Mouse (Mus musculus): ENCODE data around the gene Slc22a17.
A peak's percentile ranks its signal among the peaks of the same experiment; 100 is the strongest.
"Not testable (repeated sequence)": the region's sequence is repeated elsewhere in the genome, so short reads cannot be mapped to it uniquely, and the experiment has no call there.

Gene Slc22a17

DNA sequence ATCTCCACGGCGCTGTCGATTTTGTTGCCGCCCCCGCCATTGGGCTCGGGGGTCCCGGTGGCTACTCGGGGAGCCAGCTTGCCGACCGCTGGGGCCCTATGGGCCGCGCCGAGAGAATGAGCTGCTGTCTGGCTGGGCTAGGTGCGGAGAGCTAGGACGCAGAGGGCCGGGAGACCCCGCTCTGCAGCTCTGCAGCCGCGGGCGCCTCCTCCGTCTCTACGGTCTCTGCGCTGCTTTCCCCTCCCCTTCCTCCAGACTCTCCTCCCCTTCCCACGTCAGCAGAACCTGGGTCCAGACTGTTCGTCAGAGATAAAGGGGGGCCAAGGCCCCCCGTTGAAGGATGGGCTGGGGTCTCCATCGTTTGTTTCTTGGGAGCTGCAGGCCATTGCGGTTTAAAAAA lies at the start of gene Slc22a17:
Gene Slc22a17 (minus strand): TSS at position 247 of the 400 bp plus-strand sequence.
- DNase-seq (ENCODE audit: low read depth): peak; percentile 47

DNA sequence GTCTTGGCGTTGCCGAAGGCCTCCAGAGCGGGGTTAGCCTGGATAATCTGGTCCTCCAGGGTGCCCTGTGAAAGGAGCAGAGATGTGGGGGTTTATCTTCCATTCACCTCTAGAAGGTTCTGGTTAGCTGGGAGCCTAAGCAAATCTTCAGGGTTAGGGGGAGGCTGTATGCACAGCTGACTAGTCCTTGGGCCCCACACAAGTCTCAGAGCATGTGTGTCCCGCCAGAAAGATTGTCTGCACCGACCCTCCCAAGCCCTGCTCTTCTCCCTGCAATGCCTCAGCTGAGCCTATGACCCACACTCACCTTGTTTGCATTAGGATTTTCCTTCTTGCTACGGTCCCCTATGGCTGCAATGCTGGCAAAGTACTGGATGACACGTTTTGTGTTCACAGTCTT lies 49.8 kb upstream of the Slc22a17 start:
- DNase-seq (ENCODE audit: low read depth): no peak

- no peak for DNase-seq (ENCODE audit: low read depth)
Measured at GRCm38 (mm10) chr14:54961487-54961886, 48.6 kb upstream of the Slc22a17 start.

DNA sequence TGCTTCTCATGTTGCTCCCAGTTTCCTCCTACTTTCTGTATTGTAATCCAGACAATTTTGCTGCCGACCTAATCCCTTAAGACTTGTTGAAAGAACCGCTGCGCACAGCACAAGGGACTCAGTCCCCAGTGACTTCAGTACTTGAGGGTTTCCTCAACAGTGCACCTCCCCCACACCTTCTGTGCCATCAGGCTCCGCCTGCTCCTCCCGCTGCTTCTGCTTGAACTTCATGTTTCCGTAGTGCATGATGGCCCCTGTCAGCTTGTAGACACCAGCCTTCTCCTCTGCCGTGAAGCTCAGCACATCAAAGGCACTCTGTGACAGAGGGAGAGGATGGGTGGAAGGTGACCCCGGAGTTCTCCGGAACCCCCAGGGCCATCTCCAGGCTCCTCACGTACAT lies 47.8 kb upstream of the Slc22a17 start:
- peak; percentile 7 for DNase-seq (ENCODE audit: low read depth)

DNA sequence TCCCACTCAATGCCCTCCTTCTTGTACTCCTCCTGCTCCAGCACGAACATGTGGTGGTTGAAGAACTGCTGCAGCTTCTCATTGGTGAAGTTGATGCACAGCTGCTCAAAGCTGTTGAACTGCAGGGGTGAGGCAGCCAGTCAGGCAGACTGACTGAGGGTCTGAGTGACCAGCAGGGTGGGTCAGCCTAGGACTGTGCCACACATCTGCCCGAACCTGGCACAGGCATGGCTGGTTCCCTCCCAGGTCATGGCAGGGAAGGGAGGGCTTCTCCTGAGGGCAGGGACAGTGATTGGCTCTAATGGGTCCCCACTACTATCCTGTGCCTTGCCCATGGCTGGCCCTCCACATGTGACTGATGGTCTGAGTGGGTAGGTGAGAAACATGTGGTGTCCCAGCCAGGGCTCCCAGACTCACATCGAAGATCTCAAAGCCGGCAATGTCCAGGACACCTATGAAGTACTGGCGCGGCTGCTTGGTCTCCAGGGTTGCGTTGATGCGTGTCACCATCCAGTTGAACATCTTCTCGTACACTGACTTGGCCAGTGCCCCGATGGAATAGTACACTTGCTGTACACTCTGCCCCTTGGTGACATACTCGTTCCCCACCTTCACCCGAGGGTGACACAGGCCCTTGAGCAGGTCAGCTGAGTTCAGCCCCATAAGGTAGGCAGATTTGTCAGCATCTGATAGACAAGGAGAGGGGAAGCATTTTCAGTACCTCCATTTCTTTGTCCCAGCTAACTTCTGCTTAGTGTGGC lies 47.1 kb upstream of the Slc22a17 start:
- DNase-seq (ENCODE audit: low read depth): not testable (repeated sequence)

- no peak for DNase-seq (ENCODE audit: low read depth)
Measured at GRCm38 (mm10) chr14:54959197-54959596, 46.3 kb upstream of the Slc22a17 start.

GRCm38 (mm10) chr14:54958503-54958902 lies 45.6 kb upstream of the Slc22a17 start:
- DNase-seq (ENCODE audit: low read depth): no peak

DNA sequence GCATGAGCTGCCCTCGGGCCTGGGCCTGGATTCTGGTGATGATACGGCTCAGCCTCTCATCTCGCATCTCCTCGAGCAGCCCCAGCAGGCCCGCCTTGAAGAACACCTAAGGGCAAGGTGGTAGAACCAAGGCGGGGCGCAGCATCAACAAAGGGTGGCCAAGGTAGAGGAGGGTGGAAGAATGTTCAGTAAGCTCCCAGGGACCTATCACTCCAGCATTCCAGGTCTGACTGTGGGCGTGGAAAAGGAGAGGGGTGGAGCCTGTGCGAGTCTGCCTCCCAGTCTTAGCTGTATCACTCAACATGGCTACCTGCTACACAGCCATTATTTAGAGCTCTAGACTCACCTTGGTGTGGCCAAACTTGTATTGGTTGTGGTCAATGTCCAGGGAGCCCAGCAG lies 43.6 kb upstream of the Slc22a17 start:
- no peak for DNase-seq (ENCODE audit: low read depth)

DNA sequence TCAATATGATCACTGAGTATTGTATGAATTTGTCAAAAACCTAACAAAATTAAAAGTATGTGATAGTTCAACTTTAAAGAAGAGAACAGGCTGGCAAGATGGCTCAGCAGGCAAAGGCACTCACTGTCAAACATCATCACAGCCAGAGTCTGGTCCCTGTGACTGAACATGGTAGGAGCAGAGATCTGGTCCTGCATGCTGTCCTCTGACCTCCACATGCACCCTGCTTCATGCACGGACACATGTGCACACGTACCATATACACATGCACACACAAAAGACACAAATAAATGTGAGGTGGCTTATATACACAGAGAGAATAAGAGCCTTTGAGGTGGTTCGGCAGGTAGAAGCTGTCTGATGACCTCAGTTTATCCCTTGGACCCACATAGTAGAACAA lies 42.5 kb upstream of the Slc22a17 start:
- no peak for DNase-seq (ENCODE audit: low read depth)

GRCm38 (mm10) chr14:54954474-54954873 lies 41.5 kb upstream of the Slc22a17 start:
- DNase-seq (ENCODE audit: low read depth): no peak

GRCm38 (mm10) chr14:54953664-54954206 lies 40.8 kb upstream of the Slc22a17 start:
- DNase-seq (ENCODE audit: low read depth): no peak

- DNase-seq (ENCODE audit: low read depth): no peak
Measured at GRCm38 (mm10) chr14:54951587-54951986, 38.7 kb upstream of the Slc22a17 start.

DNA sequence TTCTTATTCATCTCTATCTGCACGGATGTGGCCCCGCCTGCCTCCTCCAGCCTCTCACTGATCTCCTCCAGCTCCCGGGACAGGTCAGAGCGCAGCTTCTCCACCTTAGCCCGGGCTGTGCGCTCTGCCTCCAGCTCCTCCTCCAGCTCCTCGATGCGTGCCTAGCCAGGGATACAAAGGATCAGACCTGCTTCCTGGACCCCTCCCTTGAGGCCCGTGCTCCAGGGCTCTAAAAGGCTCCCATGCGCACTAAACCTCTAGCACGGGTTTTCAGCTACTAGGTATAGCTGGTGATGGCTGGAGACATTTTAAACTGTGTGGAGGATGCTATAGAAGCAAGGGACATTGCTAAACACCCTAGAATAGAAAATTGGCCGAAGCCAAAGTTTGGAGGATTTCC lies 37.6 kb upstream of the Slc22a17 start:
- DNase-seq (ENCODE audit: low read depth): no peak

GRCm38 (mm10) chr14:54948781-54949180 lies 35.8 kb upstream of the Slc22a17 start:
- no peak for DNase-seq (ENCODE audit: low read depth)

DNA sequence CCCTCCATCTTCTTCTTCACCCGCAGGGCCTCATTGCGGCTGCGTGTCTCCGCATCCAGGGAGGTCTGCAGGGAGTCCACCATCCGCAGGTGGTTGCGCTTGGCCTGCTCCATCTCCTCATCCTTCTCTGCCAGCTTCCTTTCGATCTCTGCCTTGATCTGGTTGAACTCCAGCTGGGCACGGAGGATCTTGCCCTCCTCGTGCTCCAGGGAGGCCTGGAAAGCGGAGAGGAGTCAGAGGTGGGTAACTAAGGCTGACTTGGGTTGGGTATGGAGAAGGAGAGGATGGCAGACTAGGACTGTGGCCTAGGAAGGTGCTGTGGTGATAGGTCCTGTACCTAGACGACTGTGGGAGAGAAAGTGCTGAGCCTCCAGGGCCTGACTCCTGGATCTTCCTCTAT lies 34.1 kb upstream of the Slc22a17 start:
- DNase-seq (ENCODE audit: low read depth): not testable (repeated sequence)

DNA sequence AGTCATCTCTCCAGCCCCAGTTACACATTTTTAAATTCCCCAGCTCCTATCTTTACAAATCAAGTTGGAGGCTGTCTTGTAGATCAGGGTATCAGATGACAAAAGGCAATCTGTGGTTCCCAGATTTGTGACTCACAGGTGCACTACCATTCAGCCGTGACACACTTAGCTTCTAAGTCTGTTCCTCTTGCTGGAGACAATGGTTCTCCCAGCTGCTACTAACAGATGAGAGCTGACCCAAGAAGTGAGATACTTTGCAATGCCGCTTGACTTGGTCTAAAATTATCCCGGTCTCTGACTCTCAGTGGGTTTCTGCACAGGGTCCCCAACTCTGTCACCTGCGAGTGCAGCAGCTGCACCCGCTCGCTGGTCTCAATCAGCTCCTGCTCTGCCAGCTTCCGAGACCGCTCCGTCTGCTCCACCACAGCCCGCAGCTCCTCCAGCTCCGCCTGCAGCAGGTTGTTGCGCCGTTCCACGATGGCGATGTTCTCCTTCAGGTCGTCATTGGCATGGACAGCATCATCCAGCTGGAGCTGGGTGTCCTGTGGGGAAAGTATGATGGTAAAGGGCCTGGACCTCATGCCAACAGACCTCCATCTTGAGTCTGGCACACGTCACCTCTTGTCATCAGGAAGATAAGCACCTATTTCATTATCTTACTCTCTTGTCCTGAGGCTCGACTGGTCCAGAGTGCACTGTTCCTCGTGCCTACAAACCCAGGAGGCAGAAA lies 33.2 kb upstream of the Slc22a17 start:
- DNase-seq (ENCODE audit: low read depth): no peak

DNA sequence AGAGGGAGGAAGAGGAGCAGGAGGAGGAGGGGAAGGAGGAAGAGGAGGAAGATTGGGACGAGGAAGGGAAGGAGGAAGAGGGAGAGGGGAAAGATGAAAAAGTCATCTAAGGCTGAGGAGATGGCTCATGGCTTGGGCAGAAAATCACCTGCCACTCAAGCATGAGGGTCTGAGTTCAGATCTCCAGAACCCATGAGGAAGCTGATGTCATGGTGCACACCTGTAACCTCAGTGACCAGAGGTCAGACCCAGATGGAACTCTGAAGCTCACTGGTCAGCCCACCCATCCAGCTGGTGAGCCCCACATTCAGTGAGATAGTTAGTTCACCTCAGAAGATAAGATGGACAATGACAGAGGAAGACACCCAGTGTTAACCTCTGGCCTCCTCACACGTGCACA lies 32.0 kb upstream of the Slc22a17 start:
- DNase-seq (ENCODE audit: low read depth): no peak

GRCm38 (mm10) chr14:54943971-54944370 lies 31.0 kb upstream of the Slc22a17 start:
- no peak for DNase-seq (ENCODE audit: low read depth)

DNA sequence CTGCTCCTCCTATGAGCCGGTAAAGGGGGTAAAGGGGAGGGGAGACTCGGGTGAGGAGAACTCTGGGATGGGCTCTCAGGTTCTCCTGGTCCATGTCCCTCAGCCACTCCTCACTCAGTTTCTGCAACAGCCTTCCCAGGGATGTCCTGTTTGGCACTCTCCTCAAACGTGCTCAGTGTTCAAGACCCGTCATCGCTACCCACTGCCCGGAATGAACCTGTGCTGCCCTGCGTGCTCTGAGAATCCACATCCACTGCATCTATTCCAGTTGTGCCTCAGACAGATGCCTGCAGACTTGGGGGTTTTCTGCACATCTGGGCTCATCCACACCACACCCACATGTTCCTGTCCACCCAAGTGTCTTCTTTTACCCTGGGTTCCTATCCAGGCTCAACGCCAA lies 29.5 kb upstream of the Slc22a17 start:
- no peak for DNase-seq (ENCODE audit: low read depth)

DNA sequence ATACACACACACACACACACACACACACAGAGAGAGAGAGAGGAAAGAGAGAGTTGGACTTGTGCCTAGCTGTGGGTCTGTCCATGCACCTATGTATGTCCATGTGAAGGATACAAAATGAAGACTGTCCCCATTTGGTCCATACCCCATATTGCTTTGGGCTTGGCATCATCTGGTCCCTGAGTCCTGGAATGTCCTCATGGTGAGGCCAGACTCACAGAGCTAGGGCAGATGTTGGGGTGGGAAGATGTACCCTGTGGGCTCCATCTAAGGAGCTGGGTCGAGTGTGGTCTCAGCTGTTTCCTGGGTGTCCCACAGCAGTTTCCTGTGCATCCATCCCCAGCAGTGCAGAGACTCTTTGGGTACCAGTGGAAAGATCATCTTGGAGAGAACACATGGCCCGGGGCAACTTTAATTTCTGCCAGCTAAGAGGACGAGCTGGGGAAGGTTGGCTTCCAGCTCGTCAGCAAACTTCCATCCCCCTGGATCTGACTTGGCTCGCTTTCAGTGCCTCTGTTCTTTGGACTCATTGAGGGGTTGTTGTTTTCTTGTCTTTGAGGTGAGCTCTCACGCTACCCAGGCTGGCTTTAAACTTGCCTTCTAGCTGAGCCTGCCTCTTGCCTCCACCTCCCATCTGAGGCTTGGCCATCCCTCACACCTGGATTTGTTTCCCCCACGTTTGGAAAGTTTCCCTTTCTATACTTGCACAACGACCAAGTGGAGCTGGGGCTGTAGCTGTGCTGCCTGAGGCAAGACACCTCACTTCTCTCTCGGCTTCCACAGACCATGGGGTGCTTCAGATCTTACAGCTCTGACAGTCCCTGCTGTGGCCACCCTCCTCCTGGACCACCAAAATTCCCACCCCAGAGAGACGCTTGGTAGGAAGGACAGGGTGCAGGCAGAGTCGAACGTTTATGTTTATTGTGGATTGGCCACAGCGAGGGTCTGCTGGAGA lies 28.4 kb upstream of the Slc22a17 start:
- no peak for DNase-seq (ENCODE audit: low read depth)

GRCm38 (mm10) chr14:54940176-54940530 lies 27.2 kb upstream of the Slc22a17 start:
- no peak for DNase-seq (ENCODE audit: low read depth)
